Mouse (Mus musculus): ENCODE measurements at regions not wholly inside any gene's neighbourhood (a gene's known extent, or its start where the extent isn't known, plus 50 kb on each side); places are given as distances from the start of the nearest gene placed in this dataset.

- TF ChIP-seq POLR2A (IDR thresholded peaks at IDR 0.05; ENCODE audit: borderline replicate concordance, control insufficient read depth, low read depth, low read length) (no peak), CTCF (IDR thresholded peaks at IDR 0.05; ENCODE audit: control insufficient read depth, insufficient read depth, low read length) (peak; percentile 74)
- Histone ChIP-seq H3K4me1 (ENCODE audit: control insufficient read depth, insufficient read depth, low read length) (no peaks in the 10 kb centered on the region; the same call in 1 of the 2 replicates), H3K4me3 (replicated peaks; ENCODE audit: control insufficient read depth, low read depth, low read length) (no peak overlapping the region), H3K27ac (ENCODE audit: control insufficient read depth, insufficient read depth, low read depth, low read length, poor library complexity) (no peak overlapping the region)
- WGBS: 52% methylated on average over 7 of the region's 7 CpGs
Measured at GRCm38 (mm10) chr1:184447911-184448310, 284.5 kb downstream of the Hlx start.

- 72% methylated on average over 5 of the region's 5 CpGs for WGBS
- H3K4me1 ChIP-seq (ENCODE audit: control insufficient read depth, insufficient read depth, low read length): no peaks in the 10 kb centered on the region; the same call in 1 of the 2 replicates
- no peak overlapping the region for H3K27ac ChIP-seq (ENCODE audit: control insufficient read depth, insufficient read depth, low read depth, low read length, poor library complexity)
- TF ChIP-seq POLR2A (IDR thresholded peaks at IDR 0.05; ENCODE audit: borderline replicate concordance, control insufficient read depth, low read depth, low read length): no peak
- H3K4me3 ChIP-seq (replicated peaks; ENCODE audit: control insufficient read depth, low read depth, low read length): no peak overlapping the region
Measured at GRCm38 (mm10) chr1:184447161-184447667, 285.2 kb downstream of the Hlx start.

DNA sequence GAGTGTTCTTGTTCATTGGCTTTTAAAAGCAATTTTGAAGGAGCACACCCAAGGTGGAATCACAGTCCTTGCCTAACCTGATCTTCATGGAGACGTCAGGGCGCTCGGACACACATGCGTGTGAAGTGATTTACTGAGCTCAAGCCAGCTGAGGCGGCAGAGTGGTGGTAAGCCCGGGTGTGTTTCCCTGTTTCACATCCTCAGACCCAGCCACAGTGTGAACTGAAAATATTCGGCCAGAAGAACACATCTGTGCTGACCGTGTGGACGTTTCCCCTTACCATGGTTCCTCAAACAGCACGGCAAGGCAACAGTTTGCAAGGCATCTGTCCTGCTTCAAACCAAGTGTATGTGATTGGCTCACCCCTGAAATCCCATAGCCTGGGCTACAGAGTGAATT, 288.2 kb downstream of the Hlx start:
- TF ChIP-seq CTCF (IDR thresholded peaks at IDR 0.05; ENCODE audit: control insufficient read depth, insufficient read depth, low read length) (no peak), POLR2A (IDR thresholded peaks at IDR 0.05; ENCODE audit: borderline replicate concordance, control insufficient read depth, low read depth, low read length) (no peak)
- no peak overlapping the region for H3K27ac ChIP-seq (ENCODE audit: control insufficient read depth, insufficient read depth, low read depth, low read length, poor library complexity)
- H3K4me3 ChIP-seq (replicated peaks; ENCODE audit: control insufficient read depth, low read depth, low read length): no peak overlapping the region
- peaks cover 7% of the 10 kb centered on the region; the same call in 1 of the 2 replicates for H3K4me1 ChIP-seq (ENCODE audit: control insufficient read depth, insufficient read depth, low read length)
- WGBS: 33% methylated on average over 10 of the region's 10 CpGs

- TF ChIP-seq CTCF (IDR thresholded peaks at IDR 0.05; ENCODE audit: control insufficient read depth, insufficient read depth, low read length): no peak
- no peak for TF ChIP-seq POLR2A (IDR thresholded peaks at IDR 0.05; ENCODE audit: borderline replicate concordance, control insufficient read depth, low read depth, low read length)
- Histone ChIP-seq H3K4me3 (replicated peaks; ENCODE audit: control insufficient read depth, low read depth, low read length) (no peak overlapping the region), H3K27ac (ENCODE audit: control insufficient read depth, insufficient read depth, low read depth, low read length, poor library complexity) (no peak overlapping the region), H3K4me1 (ENCODE audit: control insufficient read depth, insufficient read depth, low read length) (peaks cover 7% of the 10 kb centered on the region; the same call in 1 of the 2 replicates)
- WGBS: 75% methylated on average over 3 of the region's 3 CpGs
Measured at GRCm38 (mm10) chr1:184442701-184443100, 289.7 kb downstream of the Hlx start.

- 29% methylated on average over 18 of the region's 18 CpGs for WGBS
- peak overlapping the region; percentile 16; the same call in 1 of the 2 replicates for H3K27ac ChIP-seq (ENCODE audit: control insufficient read depth, insufficient read depth, low read depth, low read length, poor library complexity)
Measured at GRCm38 (mm10) chr1:184441005-184441557, 291.3 kb downstream of the Hlx start.

GRCm38 (mm10) chr1:184439506-184439905, 292.9 kb downstream of the Hlx start:
- Histone ChIP-seq H3K4me3 (replicated peaks; ENCODE audit: control insufficient read depth, low read depth, low read length) (no peak overlapping the region), H3K27ac (ENCODE audit: control insufficient read depth, insufficient read depth, low read depth, low read length, poor library complexity) (no peak overlapping the region), H3K4me1 (ENCODE audit: control insufficient read depth, insufficient read depth, low read length) (peaks cover 7% of the 10 kb centered on the region; the same call in 1 of the 2 replicates)
- TF ChIP-seq POLR2A (IDR thresholded peaks at IDR 0.05; ENCODE audit: borderline replicate concordance, control insufficient read depth, low read depth, low read length) (no peak), CTCF (IDR thresholded peaks at IDR 0.05; ENCODE audit: control insufficient read depth, insufficient read depth, low read length) (no peak)
- WGBS: 40% methylated on average over 3 of the region's 3 CpGs

More at GRCm38 (mm10) chr1:184441005-184441557, 291.3 kb downstream of the Hlx start:
- Histone ChIP-seq H3K4me3 (replicated peaks; ENCODE audit: control insufficient read depth, low read depth, low read length) (no peak overlapping the region), H3K4me1 (ENCODE audit: control insufficient read depth, insufficient read depth, low read length) (peaks cover 7% of the 10 kb centered on the region; the same call in 1 of the 2 replicates)
- TF ChIP-seq CTCF (IDR thresholded peaks at IDR 0.05; ENCODE audit: control insufficient read depth, insufficient read depth, low read length) (no peak), POLR2A (IDR thresholded peaks at IDR 0.05; ENCODE audit: borderline replicate concordance, control insufficient read depth, low read depth, low read length) (no peak)

- peaks cover 7% of the 10 kb centered on the region; the same call in 1 of the 2 replicates for H3K4me1 ChIP-seq (ENCODE audit: control insufficient read depth, insufficient read depth, low read length)
- no peak overlapping the region for H3K4me3 ChIP-seq (replicated peaks; ENCODE audit: control insufficient read depth, low read depth, low read length)
- H3K27ac ChIP-seq (ENCODE audit: control insufficient read depth, insufficient read depth, low read depth, low read length, poor library complexity): no peak overlapping the region
- TF ChIP-seq CTCF (IDR thresholded peaks at IDR 0.05; ENCODE audit: control insufficient read depth, insufficient read depth, low read length) (no peak), POLR2A (IDR thresholded peaks at IDR 0.05; ENCODE audit: borderline replicate concordance, control insufficient read depth, low read depth, low read length) (no peak)
- WGBS: 75% methylated on average over 3 of the region's 3 CpGs
Measured at GRCm38 (mm10) chr1:184436387-184436786, 296.0 kb downstream of the Hlx start.

DNA sequence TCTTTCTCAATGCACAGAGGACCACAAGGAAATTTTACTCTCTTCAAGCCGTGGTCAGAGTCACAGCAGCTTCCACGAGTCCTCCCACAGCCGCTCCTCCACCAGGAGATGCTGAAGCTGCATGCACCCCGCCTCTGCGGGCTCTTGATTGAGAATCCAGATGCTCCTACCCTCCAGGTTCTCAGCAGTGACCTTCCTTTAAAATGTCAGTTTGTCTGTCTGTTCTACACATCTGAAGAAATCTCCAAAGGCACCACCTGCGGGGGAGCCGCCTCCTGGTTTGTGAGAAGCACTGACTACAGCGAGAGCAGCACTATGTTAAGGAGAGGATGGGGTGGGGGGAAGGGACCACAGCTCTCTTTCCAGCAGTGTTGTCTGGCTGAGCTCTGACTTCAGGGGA, 303.8 kb downstream of the Hlx start:
- WGBS: 78% methylated on average over 8 of the region's 8 CpGs
- Histone ChIP-seq H3K27ac (ENCODE audit: control insufficient read depth, insufficient read depth, low read depth, low read length, poor library complexity) (no peak overlapping the region), H3K4me3 (replicated peaks; ENCODE audit: control insufficient read depth, low read depth, low read length) (no peak overlapping the region), H3K4me1 (ENCODE audit: control insufficient read depth, insufficient read depth, low read length) (no peaks in the 10 kb centered on the region)
- TF ChIP-seq CTCF (IDR thresholded peaks at IDR 0.05; ENCODE audit: control insufficient read depth, insufficient read depth, low read length) (no peak), POLR2A (IDR thresholded peaks at IDR 0.05; ENCODE audit: borderline replicate concordance, control insufficient read depth, low read depth, low read length) (no peak)

Data from bone marrow, adult 2 months (tissue).